Mouse (Mus musculus): ENCODE measurements around the gene Nr4a1. TPM values are rescaled to one million over a fixed set of nuclear protein-coding genes. Genes with fewer than 3 reads are reported as not detected.

The Nr4a1 gene
- polyA plus RNA-seq, 1 experiment from 2014 or later: 16.0 TPM

DNA sequence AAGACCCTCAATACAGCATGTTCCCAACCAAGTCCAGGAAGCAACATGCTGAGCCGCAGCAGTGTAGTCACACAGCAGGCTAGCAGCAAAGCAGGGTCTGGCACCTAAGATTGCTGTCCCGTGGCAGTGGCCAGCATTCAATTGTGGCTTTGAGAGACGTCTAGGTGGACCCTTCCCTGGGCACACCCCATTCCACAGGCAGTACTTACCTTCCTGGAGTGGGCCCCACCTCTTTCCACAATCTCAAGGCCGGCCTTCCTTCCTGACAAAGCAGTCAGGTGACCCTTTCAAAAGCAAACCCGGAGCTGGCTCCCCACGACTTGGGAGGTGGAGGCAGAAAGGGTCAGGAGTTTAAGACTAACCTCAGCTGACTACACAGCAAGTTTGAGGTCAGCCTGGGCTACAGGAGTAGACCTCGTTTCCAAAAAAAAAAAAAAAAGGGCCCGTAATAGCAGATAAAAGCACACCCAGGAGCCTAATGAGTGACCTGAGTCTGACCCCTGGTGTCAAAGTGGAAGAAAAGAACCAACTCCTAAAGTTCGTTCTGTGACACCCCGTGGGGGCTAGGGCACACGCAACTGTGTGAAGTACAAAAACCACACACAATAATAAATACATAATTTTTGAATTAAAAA, 20.3 kb upstream of the Nr4a1 start:
- Histone ChIP-seq H3K36me3 (peaks cover 24% of the 10 kb centered on the region), H3K4me2 (replicated peaks) (no peak overlapping the region), H3K9ac (no peak overlapping the region), H3K4me3 (replicated peaks) (no peak overlapping the region), H3K27me3 (no peaks in the 10 kb centered on the region), H3K4me1 (peaks cover 48% of the 10 kb centered on the region), H3K9me3 (replicated peaks) (no peaks in the 10 kb centered on the region), H3K27ac (replicated peaks) (peak overlapping the region; percentile 58; the same call in 1 of the 2 replicates)
- ATAC-seq (ENCODE audit: insufficient number of reproducible peaks, low FRiP score, low TSS enrichment, low read depth): no peak
- WGBS: 31% methylated on average over 11 of the region's 11 CpGs

DNA sequence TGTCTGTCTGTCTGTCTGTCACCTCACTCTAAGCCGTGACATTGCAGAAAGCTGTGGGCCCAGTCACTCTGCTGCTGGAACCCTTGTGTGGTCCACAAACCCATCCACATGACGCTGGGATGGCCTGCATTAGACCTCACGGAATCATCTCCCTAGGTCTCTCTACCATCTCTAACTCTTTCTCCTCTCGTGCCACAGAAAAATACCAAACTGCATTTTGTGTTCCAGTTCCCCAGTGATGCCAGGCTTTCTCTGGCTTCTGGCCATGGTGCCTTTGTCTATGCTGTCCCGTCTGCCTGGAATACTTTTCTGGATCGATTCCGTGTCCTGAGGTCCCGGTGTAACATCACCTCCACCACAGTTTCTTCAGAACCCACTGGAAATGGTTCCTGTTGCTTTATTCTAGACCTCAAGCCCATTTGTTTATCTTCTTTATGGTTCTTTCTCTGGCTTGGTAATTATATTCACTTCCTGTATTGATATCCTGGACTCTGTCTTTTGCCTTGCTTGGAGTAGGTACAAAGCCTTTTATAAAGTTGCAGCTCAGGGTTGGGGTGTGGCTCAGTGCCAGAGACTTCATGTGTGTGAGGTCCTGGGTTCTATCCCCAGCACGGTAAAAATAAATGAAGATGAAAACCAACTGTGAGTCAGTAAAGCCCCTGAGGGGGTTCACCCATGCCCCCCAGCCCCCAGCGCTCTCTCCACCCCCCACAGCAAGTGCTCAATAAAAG, 19.3 kb upstream of the Nr4a1 start:
- peaks cover 43% of the 10 kb centered on the region for H3K4me1 ChIP-seq
- no peaks in the 10 kb centered on the region for H3K9me3 ChIP-seq (replicated peaks)
- no peak overlapping the region for H3K4me2 ChIP-seq (replicated peaks)
- no peak overlapping the region for H3K9ac ChIP-seq
- peaks cover 15% of the 10 kb centered on the region for H3K36me3 ChIP-seq
- no peak overlapping the region for H3K4me3 ChIP-seq (replicated peaks)
- 53% methylated on average over 10 of the region's 10 CpGs for WGBS
- H3K27ac ChIP-seq (replicated peaks): peak overlapping the region; percentile 65
- ATAC-seq (ENCODE audit: insufficient number of reproducible peaks, low FRiP score, low TSS enrichment, low read depth): no peak
- H3K27me3 ChIP-seq: no peaks in the 10 kb centered on the region

DNA sequence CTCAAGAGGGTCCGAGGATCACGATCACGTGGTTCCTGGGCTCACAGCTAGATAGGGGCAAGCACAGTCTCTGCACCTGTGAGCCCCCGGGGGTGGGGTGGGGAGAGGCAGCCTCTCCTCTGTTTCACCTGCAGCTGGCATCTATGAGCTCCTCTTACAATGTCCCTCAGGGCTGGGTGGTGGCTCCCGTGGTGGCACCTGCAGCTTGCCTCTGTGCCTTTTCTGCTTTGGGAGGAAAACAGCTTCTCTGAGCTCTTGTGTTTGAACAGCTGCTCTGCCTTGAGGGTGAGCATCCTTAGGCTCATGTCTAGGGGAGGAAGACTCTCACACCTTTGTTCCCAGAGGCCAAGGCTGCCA, 18.7 kb upstream of the Nr4a1 start:
- ATAC-seq (ENCODE audit: insufficient number of reproducible peaks, low FRiP score, low TSS enrichment, low read depth): peak; percentile 49; the same call in 1 of the 2 replicates
- no peak overlapping the region for H3K4me2 ChIP-seq (replicated peaks)
- H3K36me3 ChIP-seq: peaks cover 9% of the 10 kb centered on the region
- peaks cover 43% of the 10 kb centered on the region for H3K4me1 ChIP-seq
- WGBS: 23% methylated on average over 5 of the region's 5 CpGs
- H3K4me3 ChIP-seq (replicated peaks): no peak overlapping the region
- peak overlapping the region; percentile 65; the same call in 1 of the 2 replicates for H3K27ac ChIP-seq (replicated peaks)
- no peaks in the 10 kb centered on the region for H3K27me3 ChIP-seq
- no peak overlapping the region for H3K9ac ChIP-seq
- no peaks in the 10 kb centered on the region for H3K9me3 ChIP-seq (replicated peaks)

DNA sequence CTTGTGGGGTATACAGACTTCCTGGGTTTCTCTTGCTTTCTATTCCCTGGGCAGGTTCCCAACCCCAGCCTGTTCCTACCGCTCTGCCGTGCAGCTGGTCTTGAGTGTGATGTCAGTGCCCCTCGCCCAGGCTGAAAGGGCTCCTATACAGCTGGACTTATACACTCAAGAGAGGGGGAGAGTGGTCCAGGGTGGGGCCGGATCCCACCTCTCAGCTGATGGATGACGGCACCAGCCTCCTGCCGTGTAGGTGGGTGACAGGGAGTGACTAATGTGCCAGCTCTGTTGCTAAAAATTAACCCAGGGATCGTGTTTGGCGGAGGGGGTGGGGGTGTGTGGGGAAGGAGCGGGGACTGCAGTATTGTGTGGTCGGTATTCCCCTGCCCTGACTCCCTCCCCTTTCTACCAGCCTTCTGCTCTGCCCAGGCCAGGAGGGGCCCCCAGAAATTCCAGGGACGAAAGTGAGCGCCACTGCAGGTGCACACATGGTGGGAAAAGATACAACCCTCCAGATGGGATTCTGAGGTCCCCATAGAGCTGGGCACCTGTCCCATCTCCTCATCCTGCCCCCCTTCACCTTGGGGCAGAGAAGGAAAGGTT, 18.2 kb upstream of the Nr4a1 start:
- H3K36me3 ChIP-seq: peaks cover 4% of the 10 kb centered on the region
- H3K9ac ChIP-seq: no peak overlapping the region
- H3K27ac ChIP-seq (replicated peaks): peak overlapping the region; percentile 65; the same call in 1 of the 2 replicates
- WGBS: 31% methylated on average over 12 of the region's 12 CpGs
- H3K4me1 ChIP-seq: peaks cover 46% of the 10 kb centered on the region
- no peak overlapping the region for H3K4me3 ChIP-seq (replicated peaks)
- H3K27me3 ChIP-seq: no peaks in the 10 kb centered on the region
- no peaks in the 10 kb centered on the region for H3K9me3 ChIP-seq (replicated peaks)
- no peak overlapping the region for H3K4me2 ChIP-seq (replicated peaks)
- peak; percentile 32; the same call in 1 of the 2 replicates for ATAC-seq (ENCODE audit: insufficient number of reproducible peaks, low FRiP score, low TSS enrichment, low read depth)

DNA sequence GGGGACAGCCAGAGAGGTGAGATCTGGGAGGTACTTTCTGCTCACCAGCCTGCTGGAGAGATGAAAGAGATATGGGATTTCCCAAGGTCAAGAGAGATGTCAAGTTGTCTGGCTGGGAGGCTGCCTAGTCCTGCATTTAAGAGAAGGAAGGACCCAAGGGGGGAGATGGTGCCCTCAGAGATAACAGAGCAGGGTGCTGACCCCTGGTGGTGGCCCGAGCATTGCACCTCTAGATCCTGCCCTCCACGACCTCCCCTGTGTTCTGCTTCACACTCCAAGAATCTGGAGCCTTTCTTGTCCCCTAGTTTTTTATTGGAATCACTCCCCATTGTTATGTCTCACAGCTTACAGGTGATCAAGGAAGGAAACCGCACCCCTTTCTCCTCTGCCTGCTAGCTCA, 17.2 kb upstream of the Nr4a1 start:
- Histone ChIP-seq H3K4me1 (peaks cover 51% of the 10 kb centered on the region), H3K36me3 (no peaks in the 10 kb centered on the region; the same call in 1 of the 2 replicates), H3K9me3 (replicated peaks) (no peaks in the 10 kb centered on the region), H3K27ac (replicated peaks) (no peak overlapping the region), H3K27me3 (no peaks in the 10 kb centered on the region), H3K4me3 (replicated peaks) (no peak overlapping the region), H3K4me2 (replicated peaks) (no peak overlapping the region), H3K9ac (no peak overlapping the region)
- 4% methylated on average over 3 of the region's 3 CpGs for WGBS
- ATAC-seq (ENCODE audit: insufficient number of reproducible peaks, low FRiP score, low TSS enrichment, low read depth): no peak

DNA sequence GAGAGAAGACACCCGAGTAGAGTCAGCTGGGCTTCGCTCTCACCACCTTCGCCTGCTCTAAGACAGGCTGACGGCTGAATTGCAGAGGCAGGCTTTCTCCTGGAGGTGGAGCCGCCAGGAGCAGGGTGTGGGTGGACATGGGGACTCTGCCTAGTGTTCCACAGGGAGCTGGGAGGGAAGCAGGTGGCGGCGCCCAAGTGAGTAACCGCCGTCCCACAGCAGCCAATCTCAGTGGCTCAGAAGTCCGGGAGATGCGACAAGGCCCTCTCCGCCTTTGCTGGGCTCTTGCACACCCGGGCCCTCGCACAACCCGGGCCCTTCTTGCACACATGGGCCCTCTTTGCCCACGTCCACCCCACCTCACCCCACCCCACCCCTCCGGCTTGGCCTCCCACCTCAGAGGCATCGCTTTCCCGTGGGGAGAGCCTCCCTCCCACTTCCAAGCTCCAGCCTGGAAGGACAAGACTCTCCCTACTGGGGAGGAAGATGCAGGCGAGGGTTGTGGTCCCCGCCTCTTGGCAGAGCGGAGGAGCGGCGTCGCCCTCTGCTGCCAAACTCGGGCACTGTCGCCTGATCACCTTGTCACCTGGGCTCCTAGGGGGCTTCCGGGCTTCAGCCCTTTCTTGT, 15.1 kb upstream of the Nr4a1 start:
- no peak for ATAC-seq (ENCODE audit: insufficient number of reproducible peaks, low FRiP score, low TSS enrichment, low read depth)
- Histone ChIP-seq H3K9ac (peak overlapping the region; percentile 7; the same call in 1 of the 2 replicates), H3K4me2 (replicated peaks) (peak overlapping the region; percentile 55), H3K27me3 (no peaks in the 10 kb centered on the region), H3K4me3 (replicated peaks) (peak overlapping the region; percentile 26), H3K36me3 (no peaks in the 10 kb centered on the region), H3K4me1 (peaks cover 45% of the 10 kb centered on the region), H3K9me3 (replicated peaks) (no peaks in the 10 kb centered on the region), H3K27ac (replicated peaks) (peak overlapping the region; percentile 60; the same call in 1 of the 2 replicates)
- WGBS: 6% methylated on average over 28 of the region's 28 CpGs

DNA sequence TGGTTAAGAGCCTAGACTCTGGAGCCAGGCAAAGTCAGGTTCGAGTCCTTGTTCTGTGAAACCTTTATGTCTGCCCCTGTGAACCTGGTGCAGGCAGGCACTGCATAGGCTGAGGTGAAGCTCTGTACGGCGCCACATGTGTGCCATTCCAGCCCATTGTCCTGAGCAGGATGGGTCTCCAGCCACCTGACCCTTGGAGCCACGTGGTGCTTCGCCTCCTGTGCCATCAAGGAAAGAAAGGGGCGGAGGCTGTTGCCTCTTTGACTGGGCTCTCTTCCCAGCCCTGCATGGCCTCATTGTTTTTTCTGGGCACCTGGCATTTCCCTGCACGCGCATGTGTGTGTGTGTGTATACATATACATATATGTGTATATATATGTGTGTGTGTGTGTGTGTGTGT, 14.2 kb upstream of the Nr4a1 start:
- Histone ChIP-seq H3K4me3 (replicated peaks) (no peak overlapping the region), H3K27ac (replicated peaks) (no peak overlapping the region), H3K4me2 (replicated peaks) (no peak overlapping the region), H3K27me3 (no peaks in the 10 kb centered on the region), H3K4me1 (peaks cover 39% of the 10 kb centered on the region), H3K9me3 (replicated peaks) (no peaks in the 10 kb centered on the region), H3K9ac (no peak overlapping the region), H3K36me3 (no peaks in the 10 kb centered on the region)
- ATAC-seq (ENCODE audit: insufficient number of reproducible peaks, low FRiP score, low TSS enrichment, low read depth): no peak
- 67% methylated on average over 8 of the region's 8 CpGs for WGBS

DNA sequence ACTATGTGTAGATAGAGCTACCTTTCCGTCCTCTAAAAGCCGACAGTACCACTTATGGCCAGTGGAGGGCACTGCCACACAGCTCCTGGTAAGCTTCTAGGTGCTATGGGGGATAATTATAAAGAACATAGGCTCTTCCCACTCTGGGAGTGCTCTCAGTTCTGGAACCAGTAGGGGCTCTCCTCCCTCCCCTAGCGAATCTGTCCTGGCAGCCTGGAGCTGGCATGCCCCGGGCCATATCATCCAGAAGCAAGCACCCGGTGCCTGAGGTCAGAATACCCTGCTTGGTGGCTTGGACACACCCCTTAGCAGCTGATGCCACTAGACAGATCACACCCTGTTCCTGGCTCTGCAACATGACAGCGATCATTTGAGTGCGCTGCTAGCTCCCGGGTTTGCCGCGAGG, 13.3 kb upstream of the Nr4a1 start:
- peak overlapping the region; percentile 19; the same call in 1 of the 2 replicates for H3K4me3 ChIP-seq (replicated peaks)
- peaks cover 33% of the 10 kb centered on the region for H3K4me1 ChIP-seq
- H3K27ac ChIP-seq (replicated peaks): peak overlapping the region; percentile 17; the same call in 1 of the 2 replicates
- no peaks in the 10 kb centered on the region for H3K36me3 ChIP-seq
- 3% methylated on average over 10 of the region's 10 CpGs for WGBS
- ATAC-seq (ENCODE audit: insufficient number of reproducible peaks, low FRiP score, low TSS enrichment, low read depth): peak; percentile 74
- H3K27me3 ChIP-seq: no peaks in the 10 kb centered on the region
- H3K4me2 ChIP-seq (replicated peaks): peak overlapping the region; percentile 52
- peak overlapping the region; percentile 13; the same call in 1 of the 2 replicates for H3K9ac ChIP-seq
- H3K9me3 ChIP-seq (replicated peaks): no peaks in the 10 kb centered on the region

DNA sequence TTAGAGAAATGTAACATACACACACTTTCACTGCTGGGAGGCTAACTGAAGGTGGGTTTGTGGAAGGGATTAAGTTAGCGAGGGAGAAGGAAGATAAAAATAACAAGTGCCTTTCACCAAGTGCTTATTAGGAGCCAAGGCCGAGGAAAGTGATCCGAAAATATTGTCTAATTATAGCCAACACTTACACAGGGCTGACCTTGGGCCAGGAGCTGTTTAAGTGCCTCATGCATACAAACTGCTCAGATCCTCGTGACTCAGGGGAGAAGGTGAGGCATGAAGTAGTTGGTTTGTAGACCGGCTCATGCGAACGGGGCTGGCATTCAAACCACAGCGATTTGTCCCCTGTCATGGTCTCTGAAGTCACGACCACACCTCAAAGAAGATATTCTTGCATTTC, 12.8 kb upstream of the Nr4a1 start:
- Histone ChIP-seq H3K9me3 (replicated peaks) (no peaks in the 10 kb centered on the region), H3K36me3 (no peaks in the 10 kb centered on the region), H3K27ac (replicated peaks) (peak overlapping the region; percentile 17; the same call in 1 of the 2 replicates), H3K4me1 (peaks cover 33% of the 10 kb centered on the region), H3K4me2 (replicated peaks) (peak overlapping the region; percentile 52), H3K4me3 (replicated peaks) (peak overlapping the region; percentile 19; the same call in 1 of the 2 replicates), H3K9ac (0 out of 2 replicates have a peak overlapping the region, but pooled peaks have one; percentile 13), H3K27me3 (no peaks in the 10 kb centered on the region)
- WGBS: 55% methylated on average over 9 of the region's 9 CpGs
- no peak for ATAC-seq (ENCODE audit: insufficient number of reproducible peaks, low FRiP score, low TSS enrichment, low read depth)

DNA sequence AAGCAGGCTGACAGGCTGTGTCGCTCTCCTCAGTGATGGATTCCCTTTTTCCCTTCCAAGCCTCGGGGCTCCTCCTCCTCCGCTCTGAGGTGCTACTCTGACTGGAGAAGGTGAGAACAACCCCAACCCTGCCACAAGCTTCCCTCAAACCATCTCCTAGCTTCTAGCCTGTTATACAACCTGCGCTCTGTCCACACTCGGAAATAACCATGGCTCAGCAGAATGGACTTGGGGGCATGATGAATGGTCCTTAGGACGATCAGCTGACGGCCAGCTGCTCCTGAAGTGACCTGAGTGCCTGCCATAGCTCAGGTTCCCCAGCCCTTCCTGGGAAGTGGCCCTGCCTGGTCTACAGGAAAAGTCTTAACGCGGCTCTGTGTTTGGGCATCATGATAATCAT, 12.2 kb upstream of the Nr4a1 start:
- no peaks in the 10 kb centered on the region for H3K36me3 ChIP-seq
- no peak overlapping the region for H3K27ac ChIP-seq (replicated peaks)
- peaks cover 39% of the 10 kb centered on the region for H3K4me1 ChIP-seq
- no peaks in the 10 kb centered on the region for H3K9me3 ChIP-seq (replicated peaks)
- no peak for ATAC-seq (ENCODE audit: insufficient number of reproducible peaks, low FRiP score, low TSS enrichment, low read depth)
- H3K4me2 ChIP-seq (replicated peaks): no peak overlapping the region
- no peak overlapping the region for H3K9ac ChIP-seq
- WGBS: 76% methylated on average over 9 of the region's 9 CpGs
- no peaks in the 10 kb centered on the region for H3K27me3 ChIP-seq
- no peak overlapping the region for H3K4me3 ChIP-seq (replicated peaks)

DNA sequence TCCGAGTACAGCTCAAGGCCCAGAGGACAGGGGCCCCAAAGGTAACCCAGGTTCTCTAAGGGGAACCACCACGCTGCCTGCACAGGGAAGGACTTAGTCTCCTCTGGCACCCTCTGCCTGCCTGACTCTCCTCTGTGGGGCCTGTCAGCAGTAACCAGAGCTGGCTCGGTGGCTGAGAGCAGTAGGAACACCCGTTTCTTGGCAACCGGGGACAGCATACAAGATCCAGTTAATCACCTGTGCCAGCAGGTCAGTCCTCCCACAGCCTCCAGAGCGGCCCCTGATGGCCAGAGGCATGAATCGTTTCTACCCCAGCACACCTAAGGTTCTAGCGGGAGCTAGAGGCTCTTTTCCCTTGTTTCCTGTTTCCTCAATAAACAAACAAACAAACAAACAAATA, 11.4 kb upstream of the Nr4a1 start:
- Histone ChIP-seq H3K27ac (replicated peaks) (no peak overlapping the region; the same call in 1 of the 2 replicates), H3K9me3 (replicated peaks) (no peaks in the 10 kb centered on the region), H3K36me3 (no peaks in the 10 kb centered on the region), H3K27me3 (no peaks in the 10 kb centered on the region), H3K9ac (no peak overlapping the region), H3K4me3 (replicated peaks) (no peak overlapping the region), H3K4me2 (replicated peaks) (no peak overlapping the region), H3K4me1 (peaks cover 45% of the 10 kb centered on the region)
- ATAC-seq (ENCODE audit: insufficient number of reproducible peaks, low FRiP score, low TSS enrichment, low read depth): no peak
- WGBS: 18% methylated on average over 8 of the region's 8 CpGs
